Mouse (Mus musculus) heart, postnatal 25 days (tissue): ENCODE data around the gene Neil1. TPM values are rescaled to one million over a fixed set of nuclear protein-coding genes. Genes with fewer than 3 reads are reported as not detected.
A peak's percentile ranks its signal among the peaks of the same experiment; 100 is the strongest.

Experiments
- DNase-seq: peaks from one replicate; pipeline ENCODE4 v3.0.0; 2022; ENCODE audit warnings: low spot score
- intact Hi-C: fragments of 180-260 bp; cut with DNase I; formaldehyde crosslinking; loops from one replicate; pipeline ENCODE4 v1.15.1; 2025
- total RNA-seq, 2 experiments: library from RNA; stranded (reverse); gene quantifications; 2 replicates each; pipeline ENCODE4 v1.2.3; 2021

Neil1 gene
- 1 to 10 TPM; 5.4 to 6.0 TPM for total RNA-seq

- DNase-seq = peak; percentile 87
- intact Hi-C loops = loop anchor here (5.0 kb wide), 1 partner anchor 196 kb away; the partner anchor contains the start of gene Snupn
Observed at GRCm38 (mm10) chr9:57148144-57148878, at the start of gene Neil1. Gene Neil1, minus strand, starts transcription at chr9:57148305.

GRCm38 (mm10) chr9:57197414-57197813 lies 49.3 kb upstream of the Neil1 start:
- intact Hi-C loops = no loop called here
- DNase-seq = no peak

GRCm38 (mm10) chr9:57196708-57197107 lies 48.6 kb upstream of the Neil1 start:
- intact Hi-C loops = no loop called here
- DNase-seq = no peak

DNA sequence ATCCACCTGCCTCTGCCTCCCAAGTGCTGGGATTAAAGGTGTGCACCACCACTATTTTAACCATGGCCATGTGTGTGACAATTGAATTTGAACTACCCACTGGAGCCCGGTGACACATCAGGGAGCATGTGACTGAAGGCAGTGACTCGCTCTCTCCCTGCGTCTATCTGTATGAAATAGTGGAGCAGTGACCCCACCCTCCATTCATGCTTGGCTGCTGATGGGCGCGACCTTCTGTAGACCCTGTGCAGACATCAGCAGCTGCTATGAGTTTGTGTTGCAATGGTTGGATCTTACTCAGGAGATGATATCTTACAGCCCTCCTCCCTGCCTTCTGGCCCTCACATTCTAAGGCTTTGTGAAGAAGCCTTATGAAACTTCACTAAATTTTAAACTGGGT lies 20.3 kb upstream of the Neil1 start:
- DNase-seq = no peak
- intact Hi-C loops = no loop called here

DNA sequence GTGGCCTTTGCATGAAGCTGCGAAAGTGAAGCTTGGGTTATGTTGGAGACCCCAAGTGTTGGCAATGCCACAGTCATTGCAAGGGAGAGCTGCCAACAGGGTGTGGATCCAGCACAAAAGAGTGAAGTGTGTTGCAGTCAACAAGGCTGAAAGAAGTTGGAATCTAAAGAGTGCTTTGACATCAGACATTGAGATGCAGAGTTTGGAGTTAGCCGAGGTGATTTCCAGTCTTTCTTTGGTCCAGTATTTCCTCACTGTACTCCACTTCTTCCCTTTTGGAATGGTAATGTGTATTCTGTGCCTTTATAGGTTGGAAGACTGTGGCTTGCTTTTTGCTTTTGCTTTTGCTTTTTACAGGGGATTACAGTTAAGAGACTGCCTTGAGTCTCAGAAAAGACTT lies 18.1 kb upstream of the Neil1 start:
- intact Hi-C loops = no loop called here

DNA sequence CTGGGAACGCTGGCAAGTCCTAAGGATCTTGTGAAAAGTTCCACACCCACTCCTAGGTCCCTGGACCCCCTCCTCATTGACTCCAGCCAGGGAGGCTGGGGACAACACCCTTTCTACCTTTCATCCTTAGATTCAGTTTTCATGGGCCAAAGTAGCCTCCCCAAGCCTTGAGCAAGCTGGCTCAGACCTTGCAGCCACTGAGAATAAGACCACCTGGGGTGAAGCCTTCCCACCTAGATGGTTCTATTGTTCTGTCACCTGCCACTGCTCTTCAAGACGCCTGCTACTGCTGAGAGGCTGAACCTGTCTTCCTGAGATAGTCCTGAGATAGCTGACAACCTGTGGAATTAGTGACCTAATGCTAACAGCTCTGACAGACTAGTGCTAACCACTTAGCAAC lies 15.0 kb upstream of the Neil1 start:
- DNase-seq = no peak
- intact Hi-C loops = no loop called here

More for the DNA sequence above, 18.1 kb upstream of the Neil1 start:
- no peak for DNase-seq

GRCm38 (mm10) chr9:57162496-57162895 lies 14.4 kb upstream of the Neil1 start:
- no peak for DNase-seq
- intact Hi-C loops = no loop called here

DNA sequence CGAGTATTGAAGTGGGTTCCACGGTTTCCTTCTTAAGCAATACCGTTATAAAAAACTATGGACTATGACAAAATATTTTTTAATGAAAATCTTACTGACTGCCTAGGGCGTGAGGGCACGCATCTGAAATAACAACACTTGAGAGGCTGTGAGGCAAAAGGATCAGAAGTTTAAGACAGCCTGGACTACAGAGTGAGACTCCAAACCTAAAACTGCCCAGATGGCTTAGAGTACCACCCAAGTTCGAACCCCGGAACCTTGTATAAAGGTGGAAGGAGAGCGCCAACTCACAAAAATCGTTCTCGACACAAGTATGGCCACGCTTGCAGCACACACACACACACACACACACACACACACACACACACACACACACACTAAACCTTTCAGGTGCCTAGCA lies 10.4 kb upstream of the Neil1 start:
- intact Hi-C loops = no loop called here
- no peak for DNase-seq

DNA sequence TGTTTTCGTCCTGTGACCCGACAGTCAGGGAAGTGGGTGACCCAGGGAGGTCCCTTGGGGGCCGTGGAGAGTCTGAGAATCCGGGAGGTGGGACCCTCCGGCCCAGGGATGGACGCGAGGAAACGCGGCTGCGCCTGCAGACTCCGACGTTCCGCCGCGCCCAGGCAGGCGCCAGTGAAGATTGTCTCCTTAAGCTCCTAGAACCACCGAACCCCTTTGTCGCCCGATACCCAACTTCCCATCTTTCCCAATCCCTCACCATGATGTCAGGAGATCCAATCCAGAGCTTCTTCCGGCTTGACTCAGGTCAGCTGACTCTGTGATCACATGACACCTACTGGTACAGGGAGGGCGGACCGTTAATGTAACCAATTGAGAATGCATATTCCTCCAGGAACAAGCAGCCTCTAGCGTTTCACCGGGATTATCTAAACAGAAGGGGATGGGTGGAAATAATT lies 9.9 kb upstream of the Neil1 start, which contains the start of gene Commd4:
Commd4 (minus strand) TSS at position 319 of the 458 bp plus-strand sequence.
- intact Hi-C loops = no loop called here
- peak; percentile 82 for DNase-seq

DNA sequence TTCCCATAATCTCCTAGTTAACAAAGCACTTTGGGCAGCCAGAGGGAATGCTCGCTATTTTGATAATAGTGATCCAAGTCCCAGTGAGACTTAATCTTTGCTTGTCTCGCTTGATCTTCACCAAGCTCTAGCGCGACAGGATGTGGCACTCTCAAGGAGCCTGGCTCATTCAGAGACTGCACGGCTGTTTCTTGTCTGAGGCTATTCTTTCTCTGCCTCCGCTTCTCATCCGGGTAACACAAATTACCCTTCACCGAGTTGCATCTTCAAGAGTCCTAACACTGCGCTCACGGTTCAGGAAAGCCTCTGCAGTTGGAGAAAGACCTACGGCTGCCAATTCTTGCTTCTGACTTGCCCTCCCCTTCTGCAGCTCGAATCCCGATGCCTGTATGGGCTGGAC lies 9.4 kb upstream of the Neil1 start:
- intact Hi-C loops = no loop called here
- no peak for DNase-seq

DNA sequence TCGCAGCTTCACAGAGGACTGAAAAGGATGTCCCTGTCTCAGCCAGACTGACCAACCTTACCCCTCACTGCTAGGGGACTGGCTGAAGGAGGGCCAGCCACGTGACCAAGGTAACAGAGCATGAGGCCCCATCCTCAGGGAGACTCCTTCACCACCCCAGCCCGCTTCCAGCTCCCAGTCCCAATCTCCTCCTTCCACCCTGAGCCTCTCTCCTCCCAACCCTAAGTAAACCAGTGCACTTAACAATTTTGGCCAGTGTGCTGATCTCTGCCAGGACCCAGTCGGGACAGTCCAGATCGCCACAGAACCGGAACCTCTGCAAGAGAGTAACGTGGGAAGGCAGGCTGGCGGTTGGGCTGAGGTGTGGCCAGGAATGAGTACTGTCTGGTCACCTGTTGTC lies 8.7 kb upstream of the Neil1 start:
- intact Hi-C loops = no loop called here

DNA sequence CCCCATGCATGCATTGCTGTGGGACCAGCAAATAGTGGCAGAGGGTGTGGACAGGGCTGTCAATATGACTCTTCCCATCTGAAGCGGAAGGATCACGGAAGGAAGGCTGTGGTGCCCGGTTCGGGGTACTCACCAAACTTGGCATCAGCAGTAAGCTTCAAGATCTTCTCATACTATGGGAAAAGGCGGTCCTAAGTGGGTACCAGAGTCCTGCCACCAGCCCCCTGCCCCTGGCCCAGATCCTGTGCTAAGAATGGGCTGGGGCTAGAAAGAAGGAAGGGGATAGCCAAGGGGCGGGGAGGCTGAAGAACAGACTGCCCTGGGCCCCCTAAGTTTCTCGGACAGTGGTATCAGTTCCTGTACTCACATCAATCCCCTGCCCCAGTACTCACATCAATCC lies 8.3 kb upstream of the Neil1 start:
- intact Hi-C loops = no loop called here
- DNase-seq = no peak

More for the DNA sequence above, 8.7 kb upstream of the Neil1 start:
- no peak for DNase-seq

DNA sequence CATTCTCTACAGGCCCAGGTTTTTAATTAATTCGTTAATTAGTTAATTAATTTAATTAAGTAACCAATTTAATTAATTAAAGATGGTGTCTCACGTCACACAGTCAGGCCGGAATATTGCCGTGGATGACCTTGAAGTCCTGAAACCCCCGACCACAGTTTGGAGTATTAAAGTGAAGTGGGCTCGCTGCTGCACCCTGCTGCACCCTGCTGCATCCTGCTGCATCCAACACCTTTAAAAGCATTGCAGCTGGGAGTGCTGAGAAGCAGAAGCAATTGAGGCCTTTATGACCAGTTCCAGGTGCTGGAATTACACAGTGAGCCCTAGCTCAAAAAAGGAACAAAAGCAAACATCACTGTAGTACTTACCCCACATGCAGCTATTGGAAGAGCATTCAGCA lies 4.2 kb upstream of the Neil1 start:
- no peak for DNase-seq
- intact Hi-C loops = no loop called here

GRCm38 (mm10) chr9:57150192-57150591 lies 2.1 kb upstream of the Neil1 start:
- DNase-seq = no peak
- intact Hi-C loops = no loop called here

GRCm38 (mm10) chr9:57149021-57149420 lies 916 bp upstream of the Neil1 start:
- no peak for DNase-seq
- intact Hi-C loops = loop anchor here (5.0 kb wide), 1 partner anchor 197 kb away; the partner anchor contains the start of gene Snupn

GRCm38 (mm10) chr9:57147205-57148143 lies 631 bp downstream of the Neil1 start:
- no peak for DNase-seq
- intact Hi-C loops = loop anchor here (5.0 kb wide), 1 partner anchor 195 kb away; the partner anchor contains the start of gene Snupn

DNA sequence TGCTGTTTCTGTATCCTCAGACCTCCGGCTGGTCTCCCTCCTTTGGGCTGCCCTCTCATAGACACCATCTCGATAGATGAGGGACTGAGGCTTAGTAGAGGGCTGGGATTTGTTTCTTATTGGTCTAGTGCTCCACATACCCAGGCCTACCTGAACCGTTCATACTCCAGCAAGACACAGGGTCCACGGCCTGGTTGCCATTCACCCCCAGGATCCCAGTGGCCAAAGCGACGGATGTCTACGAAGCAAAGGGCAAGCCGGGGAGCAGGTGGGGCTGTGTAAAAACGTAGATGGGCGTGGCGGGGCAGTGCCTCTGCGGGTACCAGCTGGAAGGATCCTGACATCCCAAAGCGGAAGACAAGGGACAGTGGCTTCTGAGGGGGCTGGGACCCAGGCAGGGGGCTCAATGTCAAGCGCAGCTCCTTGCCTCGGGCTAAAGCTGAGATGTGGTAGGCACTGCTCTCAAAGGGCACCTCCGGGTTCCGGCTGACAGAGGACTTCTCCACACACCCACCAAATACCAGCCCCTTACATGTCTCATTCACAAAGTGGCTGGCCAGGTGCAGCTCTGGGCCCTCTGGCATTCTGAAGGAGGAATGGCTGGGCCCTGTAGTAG lies 1.5 kb downstream of the Neil1 start:
- no peak for DNase-seq
- intact Hi-C loops = loop anchor here (5.0 kb wide), 1 partner anchor 194 kb away; the partner anchor contains the start of gene Snupn

DNA sequence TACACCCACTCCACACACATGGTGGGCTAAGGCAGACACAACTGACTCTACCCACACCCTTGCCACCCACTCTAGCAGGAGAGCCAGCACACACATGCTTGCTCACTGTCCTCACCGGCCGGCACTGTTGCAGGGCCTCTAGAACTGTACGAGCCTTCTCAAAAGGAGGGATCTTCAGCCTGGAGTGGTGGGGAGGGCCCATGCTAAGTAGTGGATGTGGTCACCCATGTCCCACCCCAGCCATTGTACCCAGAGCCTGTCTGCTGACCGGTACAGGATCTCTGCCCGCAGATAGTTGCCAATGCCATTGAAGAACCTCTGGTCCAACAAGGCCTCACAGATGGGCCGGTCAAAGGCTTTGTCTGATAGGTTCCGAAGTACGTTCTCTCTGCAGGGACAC lies 3.3 kb downstream of the Neil1 start:
- intact Hi-C loops = loop anchor here (5.0 kb wide), 1 partner anchor 193 kb away; the partner anchor contains the start of gene Snupn
- no peak for DNase-seq

DNA sequence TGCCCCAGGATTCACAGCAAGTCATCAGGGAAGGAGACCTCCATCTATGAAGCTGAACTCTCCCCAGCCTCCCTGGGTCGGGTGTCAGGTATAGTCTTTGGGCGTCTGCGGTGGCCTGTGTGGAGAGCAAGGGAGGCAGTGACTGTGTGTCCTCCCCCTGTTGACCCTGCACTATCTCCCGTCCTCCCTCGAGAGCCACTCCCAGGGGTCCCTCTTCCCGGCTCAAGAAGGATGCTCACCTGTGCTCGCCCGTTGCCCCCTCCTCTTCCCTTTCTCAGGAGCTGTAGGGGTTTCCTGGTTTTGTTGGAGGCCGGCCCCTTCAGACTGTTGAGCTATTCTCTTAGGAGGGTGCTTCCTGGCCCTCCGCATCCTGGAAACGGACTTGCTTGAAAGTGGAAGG lies 4.9 kb downstream of the Neil1 start:
- no peak for DNase-seq
- intact Hi-C loops = no loop called here
